17 mouse cellular contexts compared by ENCODE assay signal in the genomic region with DNA sequence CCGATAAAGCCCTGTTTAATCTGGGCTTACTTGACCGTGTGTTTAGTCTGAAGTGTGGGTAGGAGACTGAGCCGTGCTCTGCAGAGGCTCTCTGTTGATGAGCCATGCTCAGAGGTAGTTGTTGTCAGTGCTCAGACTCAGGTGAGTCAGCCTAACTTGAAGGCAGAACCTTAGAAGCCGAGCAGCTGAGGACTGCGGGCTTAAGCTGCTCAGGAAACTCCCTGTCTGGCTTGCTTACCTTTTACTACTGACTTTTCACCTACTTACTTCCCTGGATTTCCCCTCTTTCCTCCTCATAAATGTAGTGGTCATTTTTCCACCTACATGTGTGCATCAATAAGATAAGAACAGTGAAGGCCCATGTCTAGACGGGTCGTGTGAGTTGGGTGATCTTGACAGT.
"Had no signal": no experiment of that assay in that cellular context is flagged by ENCODE, and none has a peak within 500 bp of the region (broad histone marks: within the 10 kb centered on the region; RNA-seq: fewer than 3 reads in every experiment).

No protein-coding gene starts in this region.

- ATAC-seq: hindbrain, postnatal 0 days; intestine, embryonic 16.5 days had no signal

- DNase-seq: gastrocnemius, postnatal 14 days; gastrocnemius, postnatal 36 days; heart, adult 11 months; heart, adult 2 months; heart, postnatal 14 days; heart, postnatal 36 days; kidney, adult 11 months; kidney, adult 2 months; kidney, adult 9 months; kidney, postnatal 14 days; kidney, postnatal 36 days; layer of hippocampus, adult 9-11 months; layer of hippocampus, postnatal 36 days; left cerebral cortex, postnatal 4 days; liver, embryonic 13.5 days had no signal
